Mouse (Mus musculus) limb, embryonic 15.5 days (tissue): Measurements from ENCODE around the gene Ahcyl2. TPM values are rescaled to one million over a fixed set of nuclear protein-coding genes. Genes with fewer than 3 reads are reported as not detected.

Experiments
- ATAC-seq: fragments of 200-750 bp; cut with Nextera tagmentation; 2 replicates; pipeline ENCODE4 v1.8.0; 2017; ENCODE audit warnings: low read depth, moderate TSS enrichment; ENCODE audit not compliant: insufficient number of reproducible peaks, low FRiP score, low TSS enrichment
- H3K27ac ChIP-seq: fragments of 300-500 bp; sonication (generic); 2 replicates; pipeline ENCODE4 v1.5.1; 2015; ENCODE audit warnings: moderate library complexity, mild to moderate bottlenecking, inconsistent platforms
- H3K27me3 ChIP-seq: fragments of 300-500 bp; sonication (generic); 2 replicates; pipeline ENCODE4 v1.6.1; 2015; ENCODE audit warnings: inconsistent platforms
- H3K36me3 ChIP-seq: fragments of 300-500 bp; sonication (generic); 2 replicates; pipeline ENCODE4 v1.6.1; 2015; ENCODE audit warnings: inconsistent platforms
- H3K4me1 ChIP-seq: fragments of 300-500 bp; sonication (generic); 2 replicates; pipeline ENCODE4 v1.6.1; 2015; ENCODE audit warnings: inconsistent platforms
- H3K4me2 ChIP-seq: fragments of 300-500 bp; sonication (generic); 2 replicates; pipeline ENCODE4 v1.6.1; 2015; ENCODE audit warnings: mild to moderate bottlenecking, inconsistent platforms
- H3K4me3 ChIP-seq: fragments of 300-500 bp; sonication (generic); 2 replicates; pipeline ENCODE4 v1.5.1; 2015; ENCODE audit warnings: mild to moderate bottlenecking, inconsistent platforms
- H3K9ac ChIP-seq: fragments of 300-500 bp; sonication (generic); 2 replicates; pipeline ENCODE4 v1.6.1; 2015; ENCODE audit warnings: inconsistent platforms
- H3K9me3 ChIP-seq: fragments of 300-500 bp; sonication (generic); 2 replicates; pipeline ENCODE4 v1.6.1; 2016; ENCODE audit warnings: inconsistent platforms
- WGBS: fragments of 180-500 bp; shearing (Covaris S2); methylation state at CpG from one replicate; pipeline ENCODE4 v1.1.7; 2015; 5-methylcytosine and 5-hydroxymethylcytosine counted together
- polyA plus RNA-seq: library from polyadenylated mRNA; unstranded; fragments of >200 nt; fragmentation: Nextera tagmentation; extraction: Ambion mirVana; gene quantifications from 2 replicates; pipeline ENCODE4 v1.2.1, GENCODE M21; 2015

Gene Ahcyl2
- polyA plus RNA-seq, 1 experiment from 2014 or later = 13.4 TPM

- Histone ChIP-seq H3K4me2 (no peak overlapping the region), H3K4me1 (peaks cover 14% of the 10 kb centered on the region), H3K9me3 (no peaks in the 10 kb centered on the region), H3K27ac (no peak overlapping the region), H3K4me3 (no peak overlapping the region), H3K9ac (no peak overlapping the region), H3K36me3 (no peaks in the 10 kb centered on the region), H3K27me3 (no peaks in the 10 kb centered on the region)
- 65% methylated on average over 1 of the region's 1 CpGs for WGBS
- ATAC-seq = no peak
Measured at GRCm38 (mm10) chr6:29774161-29774560, 6.3 kb downstream of the Ahcyl2 start.

- H3K9ac ChIP-seq = no peak overlapping the region
- peaks cover 6% of the 10 kb centered on the region for H3K4me1 ChIP-seq
- no peak overlapping the region for H3K27ac ChIP-seq
- no peaks in the 10 kb centered on the region for H3K27me3 ChIP-seq
- no peak for ATAC-seq
- H3K36me3 ChIP-seq = no peaks in the 10 kb centered on the region
- H3K4me2 ChIP-seq = no peak overlapping the region
- no peaks in the 10 kb centered on the region for H3K9me3 ChIP-seq
- no peak overlapping the region for H3K4me3 ChIP-seq
- WGBS = 91% methylated on average over 1 of the region's 1 CpGs
Measured at GRCm38 (mm10) chr6:29775609-29776008, 7.8 kb downstream of the Ahcyl2 start.

GRCm38 (mm10) chr6:29776542-29777237, 8.9 kb downstream of the Ahcyl2 start:
- no peaks in the 10 kb centered on the region for H3K9me3 ChIP-seq
- no peak overlapping the region for H3K27ac ChIP-seq
- H3K9ac ChIP-seq = no peak overlapping the region
- no peak overlapping the region for H3K4me2 ChIP-seq
- 0 out of 2 replicates have a peak, but pooled peaks cover 3% of the 10 kb centered on the region for H3K4me1 ChIP-seq
- no peaks in the 10 kb centered on the region for H3K27me3 ChIP-seq
- no peak overlapping the region for H3K4me3 ChIP-seq
- 88% methylated on average over 4 of the region's 4 CpGs for WGBS
- H3K36me3 ChIP-seq = no peaks in the 10 kb centered on the region
- no peak for ATAC-seq

- Histone ChIP-seq H3K4me2 (no peak overlapping the region), H3K36me3 (no peaks in the 10 kb centered on the region), H3K4me1 (no peaks in the 10 kb centered on the region), H3K27ac (no peak overlapping the region), H3K9me3 (no peaks in the 10 kb centered on the region), H3K27me3 (no peaks in the 10 kb centered on the region), H3K4me3 (no peak overlapping the region), H3K9ac (no peak overlapping the region)
- 77% methylated on average over 3 of the region's 3 CpGs for WGBS
- ATAC-seq = no peak
Measured at GRCm38 (mm10) chr6:29777238-29777555, 9.4 kb downstream of the Ahcyl2 start.

GRCm38 (mm10) chr6:29780082-29780481, 12.3 kb downstream of the Ahcyl2 start:
- Histone ChIP-seq H3K4me1 (no peaks in the 10 kb centered on the region), H3K9ac (no peak overlapping the region), H3K27ac (no peak overlapping the region), H3K4me3 (no peak overlapping the region), H3K9me3 (no peaks in the 10 kb centered on the region), H3K27me3 (no peaks in the 10 kb centered on the region), H3K4me2 (no peak overlapping the region), H3K36me3 (no peaks in the 10 kb centered on the region)
- no peak for ATAC-seq

GRCm38 (mm10) chr6:29780571-29780970, 12.8 kb downstream of the Ahcyl2 start:
- Histone ChIP-seq H3K4me2 (no peak overlapping the region), H3K27me3 (no peaks in the 10 kb centered on the region), H3K36me3 (no peaks in the 10 kb centered on the region), H3K27ac (no peak overlapping the region), H3K9me3 (no peaks in the 10 kb centered on the region), H3K4me1 (no peaks in the 10 kb centered on the region), H3K9ac (no peak overlapping the region), H3K4me3 (no peak overlapping the region)
- WGBS = 93% methylated on average over 2 of the region's 2 CpGs
- no peak for ATAC-seq

- H3K9me3 ChIP-seq = no peaks in the 10 kb centered on the region
- no peak overlapping the region for H3K4me3 ChIP-seq
- WGBS = 46% methylated on average over 1 of the region's 1 CpGs
- H3K27ac ChIP-seq = no peak overlapping the region
- no peaks in the 10 kb centered on the region for H3K27me3 ChIP-seq
- no peaks in the 10 kb centered on the region for H3K4me1 ChIP-seq
- no peaks in the 10 kb centered on the region for H3K36me3 ChIP-seq
- H3K9ac ChIP-seq = no peak overlapping the region
- no peak for ATAC-seq
- H3K4me2 ChIP-seq = no peak overlapping the region
Measured at GRCm38 (mm10) chr6:29782239-29782638, 14.4 kb downstream of the Ahcyl2 start.

- ATAC-seq = no peak
Measured at GRCm38 (mm10) chr6:29783960-29784359, 16.1 kb downstream of the Ahcyl2 start.

GRCm38 (mm10) chr6:29784413-29785021, 16.7 kb downstream of the Ahcyl2 start:
- Histone ChIP-seq H3K9me3 (no peaks in the 10 kb centered on the region), H3K27ac (no peak overlapping the region), H3K4me2 (no peak overlapping the region), H3K36me3 (no peaks in the 10 kb centered on the region), H3K4me3 (no peak overlapping the region), H3K9ac (no peak overlapping the region), H3K4me1 (no peaks in the 10 kb centered on the region), H3K27me3 (no peaks in the 10 kb centered on the region)
- no peak for ATAC-seq
- 78% methylated on average over 3 of the region's 3 CpGs for WGBS

More at GRCm38 (mm10) chr6:29783960-29784359, 16.1 kb downstream of the Ahcyl2 start:
- Histone ChIP-seq H3K27me3 (no peaks in the 10 kb centered on the region), H3K36me3 (no peaks in the 10 kb centered on the region), H3K4me3 (no peak overlapping the region), H3K27ac (no peak overlapping the region), H3K9me3 (no peaks in the 10 kb centered on the region), H3K4me1 (no peaks in the 10 kb centered on the region), H3K9ac (no peak overlapping the region), H3K4me2 (no peak overlapping the region)
- WGBS = 52% methylated on average over 6 of the region's 6 CpGs

- no peak overlapping the region for H3K9ac ChIP-seq
- no peak overlapping the region for H3K4me3 ChIP-seq
- no peaks in the 10 kb centered on the region for H3K4me1 ChIP-seq
- no peak overlapping the region for H3K4me2 ChIP-seq
- H3K27me3 ChIP-seq = no peaks in the 10 kb centered on the region
- ATAC-seq = no peak
- no peaks in the 10 kb centered on the region for H3K9me3 ChIP-seq
- WGBS = 89% methylated on average over 5 of the region's 5 CpGs
- H3K27ac ChIP-seq = no peak overlapping the region
- H3K36me3 ChIP-seq = no peaks in the 10 kb centered on the region
Measured at GRCm38 (mm10) chr6:29785759-29786158, 17.9 kb downstream of the Ahcyl2 start.

GRCm38 (mm10) chr6:29788779-29789350, 21.1 kb downstream of the Ahcyl2 start:
- Histone ChIP-seq H3K4me2 (no peak overlapping the region), H3K36me3 (no peaks in the 10 kb centered on the region), H3K9ac (no peak overlapping the region), H3K27ac (no peak overlapping the region), H3K9me3 (no peaks in the 10 kb centered on the region), H3K27me3 (no peaks in the 10 kb centered on the region), H3K4me3 (no peak overlapping the region), H3K4me1 (no peaks in the 10 kb centered on the region)
- ATAC-seq = no peak
- 69% methylated on average over 3 of the region's 3 CpGs for WGBS

- H3K27me3 ChIP-seq = no peaks in the 10 kb centered on the region
- H3K27ac ChIP-seq = no peak overlapping the region
- no peak overlapping the region for H3K4me2 ChIP-seq
- H3K9ac ChIP-seq = no peak overlapping the region
- ATAC-seq = no peak
- H3K36me3 ChIP-seq = no peaks in the 10 kb centered on the region
- 84% methylated on average over 3 of the region's 3 CpGs for WGBS
- no peaks in the 10 kb centered on the region for H3K4me1 ChIP-seq
- no peaks in the 10 kb centered on the region for H3K9me3 ChIP-seq
- H3K4me3 ChIP-seq = no peak overlapping the region
Measured at GRCm38 (mm10) chr6:29790014-29790698, 22.3 kb downstream of the Ahcyl2 start.
